Mouse (Mus musculus): ENCODE measurements around the gene Notch1. TPM values are rescaled to one million over a fixed set of nuclear protein-coding genes. Genes with fewer than 3 reads are reported as not detected.
A peak's percentile ranks its signal among the peaks of the same experiment; 100 is the strongest.

Notch1 gene
- total RNA-seq, 2 experiments from 2014 or later = 48.4 to 52.9 TPM

DNA sequence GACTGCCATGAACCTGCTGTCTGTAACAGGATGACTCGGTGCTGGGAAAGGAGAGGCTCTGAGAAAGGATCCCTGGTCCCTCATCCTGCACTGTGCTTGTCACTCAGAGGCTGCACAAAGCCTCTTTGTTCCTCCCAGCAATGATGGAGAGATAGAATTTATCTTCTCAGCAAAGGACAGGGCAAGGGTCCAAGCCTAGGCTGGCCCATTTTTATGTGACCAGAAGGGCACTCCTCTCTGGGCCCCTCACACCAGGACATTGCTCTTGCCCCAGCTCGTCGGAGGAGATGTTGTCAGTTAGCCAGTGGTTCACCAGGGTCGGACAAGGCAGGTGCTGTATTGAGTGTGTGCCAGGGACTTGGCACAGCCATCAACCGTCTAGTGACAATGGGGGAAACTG lies 16.8 kb upstream of the Notch1 start:
- DNase-seq (ENCODE audit: low spot score in 2 of 2) = peak in 1 of 2 experiments; percentile 30

GRCm38 (mm10) chr2:26531829-26532228 lies 15.4 kb upstream of the Notch1 start:
- DNase-seq (ENCODE audit: low spot score in 2 of 2) = no peak

DNA sequence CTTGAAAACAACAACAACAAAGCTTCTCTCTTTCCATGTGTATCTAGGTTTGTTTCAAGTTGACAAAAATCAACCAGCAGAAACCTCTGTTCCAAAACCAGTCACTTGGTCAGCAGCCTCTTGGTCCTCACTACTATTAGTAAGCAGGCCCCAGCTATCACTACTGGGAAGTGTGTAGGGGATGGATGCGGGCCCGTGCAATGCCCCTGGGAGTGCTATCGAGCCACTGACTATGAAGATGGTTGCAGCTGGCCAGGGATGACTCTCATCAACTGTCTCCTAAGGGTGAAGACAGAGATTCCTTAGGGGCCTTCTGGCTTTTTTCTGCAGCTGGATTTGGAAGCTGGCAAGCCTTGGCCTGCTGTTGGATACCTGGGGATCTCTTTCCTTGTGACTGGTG lies 13.4 kb upstream of the Notch1 start:
- DNase-seq (ENCODE audit: low spot score in 2 of 2) = no peak

DNA sequence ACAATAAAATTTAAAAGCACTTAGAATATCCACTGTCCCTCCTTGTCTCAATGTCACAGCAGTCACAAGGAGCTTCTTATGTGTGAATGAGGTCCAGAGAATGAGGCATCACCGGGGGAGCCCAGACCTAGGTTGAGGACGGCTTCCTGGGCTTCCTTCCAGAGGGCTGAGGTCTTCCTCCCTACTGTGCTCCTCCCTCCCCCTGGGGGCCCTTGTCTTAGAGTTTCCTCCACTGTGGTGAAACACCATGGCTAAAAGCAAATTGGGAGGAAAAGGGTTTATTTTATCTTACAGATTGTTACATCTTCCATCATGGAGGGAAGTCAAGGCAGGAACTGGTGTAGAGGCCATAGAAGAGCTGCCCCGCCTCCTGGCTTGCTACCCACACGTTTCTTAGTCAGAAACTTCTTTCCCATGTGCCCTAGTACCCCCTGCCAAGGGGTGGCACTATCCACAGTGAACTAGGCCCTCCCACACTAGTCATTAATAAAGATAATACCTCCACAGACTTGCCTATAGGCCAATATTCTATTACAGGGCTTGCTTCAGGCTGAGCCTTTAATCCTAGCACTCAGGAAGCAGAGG lies 12.8 kb upstream of the Notch1 start:
- no peak for DNase-seq (ENCODE audit: low spot score in 2 of 2)

DNA sequence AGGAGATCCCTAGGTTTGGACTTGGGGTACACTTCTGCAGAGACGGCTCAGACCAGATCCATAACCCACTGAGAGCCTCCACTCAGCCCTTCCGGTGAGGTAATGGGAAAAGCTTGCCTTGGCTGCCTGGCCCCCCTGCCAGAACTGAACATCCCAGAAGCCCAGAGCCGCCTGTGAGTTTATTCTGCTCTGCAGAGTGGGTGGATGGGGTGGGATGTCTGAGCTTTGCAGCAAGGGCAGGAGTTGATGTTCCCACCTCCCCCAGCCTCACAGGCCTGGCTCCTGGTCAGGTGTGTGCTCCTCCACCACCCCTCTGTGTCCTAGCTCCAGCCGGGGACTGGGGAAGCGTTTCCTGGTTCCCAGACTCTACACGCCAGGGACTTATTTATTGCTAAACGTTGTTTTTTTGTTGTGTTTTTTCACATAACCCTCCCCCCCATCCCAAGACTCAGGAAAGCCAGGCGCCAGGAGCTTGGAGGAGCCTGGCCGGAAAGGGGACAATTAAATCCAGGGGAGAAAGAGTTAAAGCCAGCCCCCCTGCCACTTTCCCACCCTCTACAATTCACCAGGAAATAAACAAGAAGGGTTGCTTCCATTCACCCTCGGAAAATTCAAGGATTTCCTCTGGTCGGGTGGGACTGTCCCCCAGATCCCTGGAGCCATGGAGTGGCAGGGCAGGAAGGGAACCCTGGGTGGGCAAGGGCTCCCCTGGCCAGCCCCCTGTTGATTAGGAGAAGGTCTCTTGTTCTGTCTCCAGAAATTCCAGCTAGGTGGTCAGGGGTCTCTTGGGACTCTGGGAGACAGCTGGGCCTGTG lies 10.2 kb upstream of the Notch1 start:
- no peak for DNase-seq (ENCODE audit: low spot score in 2 of 2)

DNA sequence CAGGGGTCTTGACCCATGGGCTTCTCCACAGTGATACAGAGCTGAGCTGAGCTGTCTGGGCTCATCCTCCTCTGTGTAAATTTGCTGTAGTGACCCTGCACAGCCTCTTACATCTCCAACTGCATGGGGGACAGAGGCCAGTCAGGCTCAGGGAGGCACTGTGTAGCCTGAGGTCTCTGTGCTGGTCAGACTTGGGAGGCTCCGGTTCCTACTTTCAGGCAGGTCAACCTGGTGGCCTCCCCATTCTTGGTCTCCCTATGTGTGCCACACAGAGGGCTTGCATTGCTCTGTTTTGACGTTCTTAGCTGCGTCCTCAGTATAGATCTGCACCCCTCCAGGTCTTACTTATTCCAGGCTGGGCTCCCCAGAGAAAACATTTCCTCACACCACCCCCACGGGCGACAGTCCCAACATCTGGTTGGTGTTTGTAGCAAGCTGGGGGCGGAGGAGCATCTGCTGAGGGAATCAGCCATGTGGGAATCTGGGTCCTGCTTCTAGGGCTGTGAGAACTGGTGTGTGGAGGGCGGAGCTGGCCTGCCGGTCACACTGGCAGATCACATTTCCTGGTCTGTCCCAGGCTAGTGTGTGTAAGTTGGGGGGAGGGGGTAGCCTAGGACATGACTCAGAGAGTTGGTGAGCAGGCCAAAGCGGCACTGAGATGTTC lies 9.0 kb upstream of the Notch1 start:
- DNase-seq (ENCODE audit: low spot score in 2 of 2) = peak in 1 of 2 experiments; percentile 74

- no peak for DNase-seq (ENCODE audit: low spot score in 2 of 2)
Measured at GRCm38 (mm10) chr2:26522327-26522726, 5.9 kb upstream of the Notch1 start.

- no peak for DNase-seq (ENCODE audit: low spot score in 2 of 2)
Measured at GRCm38 (mm10) chr2:26519753-26520152, 3.3 kb upstream of the Notch1 start.

GRCm38 (mm10) chr2:26516987-26517386 lies 524 bp upstream of the Notch1 start:
- no peak for DNase-seq (ENCODE audit: low spot score in 2 of 2)

DNA sequence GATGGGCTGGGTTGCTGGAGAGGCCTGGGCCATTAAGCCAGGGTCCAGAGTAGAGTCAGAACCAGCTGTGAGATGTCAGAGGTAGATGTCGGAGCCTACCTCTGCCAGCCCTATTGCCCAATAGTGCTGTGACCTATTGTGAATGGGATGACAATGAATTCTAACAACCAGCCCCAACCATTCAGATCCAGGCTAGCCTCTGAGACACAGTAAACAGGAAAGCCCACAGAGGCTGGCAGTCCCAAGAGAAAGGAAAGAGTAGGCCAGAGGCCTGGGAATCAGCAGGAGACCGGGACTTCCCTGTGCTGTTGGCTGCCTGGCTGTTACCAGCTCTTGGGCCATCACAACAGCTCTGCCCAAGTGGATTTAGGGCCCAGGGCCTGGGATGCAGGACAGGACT lies 1.1 kb downstream of the Notch1 start:
- no peak for DNase-seq (ENCODE audit: low spot score in 2 of 2)

DNA sequence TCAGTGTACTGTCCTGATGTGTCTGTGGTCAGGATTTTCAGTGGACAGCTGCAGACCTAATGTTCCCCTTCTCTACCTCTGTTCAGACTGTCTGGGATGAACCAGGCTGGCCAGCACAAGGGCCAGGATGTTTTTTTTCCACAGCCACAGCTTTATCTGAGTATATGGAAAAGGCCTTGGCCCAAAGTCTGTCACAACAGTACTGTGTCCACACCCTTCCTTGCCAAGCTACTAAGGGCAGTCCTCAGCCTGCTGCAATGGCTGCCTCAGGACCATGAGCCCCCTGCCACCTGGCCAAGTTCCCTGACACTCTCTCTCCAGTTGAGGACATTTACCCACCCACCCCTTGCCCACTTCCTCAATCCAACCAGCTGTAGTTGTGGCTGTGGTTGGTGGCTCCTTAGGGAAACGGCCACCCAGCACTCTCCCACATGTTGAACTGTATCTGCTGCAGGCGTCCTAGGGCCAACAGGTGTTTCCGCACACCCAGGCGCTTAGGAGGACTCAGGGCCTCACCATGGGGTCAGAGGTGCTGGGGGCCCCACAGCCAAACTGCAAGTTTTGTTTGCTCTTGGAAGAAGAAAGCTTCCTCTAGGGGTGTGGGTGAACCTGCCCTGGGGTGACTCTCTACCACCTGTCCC lies 3.2 kb downstream of the Notch1 start:
- DNase-seq (ENCODE audit: low spot score in 2 of 2) = no peak

DNA sequence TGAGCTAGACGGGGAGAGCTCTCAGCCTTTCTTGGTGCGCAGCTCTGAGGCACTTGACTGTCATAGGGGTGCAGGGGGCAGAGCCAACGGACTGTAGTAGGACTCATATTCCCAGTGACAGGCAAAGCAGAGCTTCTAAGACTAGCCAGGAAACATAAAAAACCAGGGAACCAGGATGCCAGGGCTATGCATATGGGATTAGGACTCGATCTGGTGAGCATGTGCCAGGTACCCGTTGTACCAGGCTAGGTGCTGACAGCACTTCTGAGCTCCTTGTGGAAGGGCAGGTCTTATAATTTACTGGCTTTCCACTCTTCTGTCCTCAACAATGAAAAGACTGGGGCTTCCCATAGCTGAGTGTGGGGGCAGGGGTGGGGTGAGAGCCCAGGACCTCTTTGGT lies 7.8 kb downstream of the Notch1 start:
- DNase-seq (ENCODE audit: low spot score in 2 of 2) = no peak

- DNase-seq (ENCODE audit: low spot score in 2 of 2) = no peak
Measured at GRCm38 (mm10) chr2:26507961-26508391, 8.5 kb downstream of the Notch1 start.

- peak in 1 of 2 experiments; percentile 63 for DNase-seq (ENCODE audit: low spot score in 2 of 2)
Measured at GRCm38 (mm10) chr2:26507481-26507886, 9.0 kb downstream of the Notch1 start.

DNA sequence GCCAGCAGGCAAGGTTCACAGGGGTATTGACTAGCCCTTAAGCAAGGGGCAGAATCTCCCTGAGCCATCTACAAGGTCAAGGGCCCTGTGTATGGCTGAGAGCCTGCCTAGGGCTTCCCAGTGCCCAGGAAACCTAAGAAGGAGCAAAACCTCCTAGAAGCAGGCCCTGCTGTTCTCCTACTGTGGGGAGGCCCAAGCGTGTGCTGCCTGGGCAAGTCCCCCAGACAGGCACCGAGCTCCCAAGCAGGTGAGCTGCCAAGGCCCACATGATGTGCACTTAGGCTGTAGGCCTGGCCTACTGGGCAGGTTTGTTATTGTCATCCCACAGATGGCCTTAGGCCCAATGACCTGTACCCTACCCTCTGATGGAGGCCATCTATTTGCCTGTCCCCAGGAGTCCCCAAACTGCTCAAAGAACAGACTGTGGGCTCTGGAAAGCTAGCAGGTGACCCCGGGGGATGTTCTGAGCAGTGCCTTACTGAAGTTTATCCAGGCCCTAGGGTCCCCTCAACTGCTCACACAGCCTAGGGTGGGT lies 9.7 kb downstream of the Notch1 start:
- DNase-seq (ENCODE audit: low spot score in 2 of 2) = no peak

- DNase-seq (ENCODE audit: low spot score in 2 of 2) = no peak
Measured at GRCm38 (mm10) chr2:26504772-26505480, 11.5 kb downstream of the Notch1 start.

DNA sequence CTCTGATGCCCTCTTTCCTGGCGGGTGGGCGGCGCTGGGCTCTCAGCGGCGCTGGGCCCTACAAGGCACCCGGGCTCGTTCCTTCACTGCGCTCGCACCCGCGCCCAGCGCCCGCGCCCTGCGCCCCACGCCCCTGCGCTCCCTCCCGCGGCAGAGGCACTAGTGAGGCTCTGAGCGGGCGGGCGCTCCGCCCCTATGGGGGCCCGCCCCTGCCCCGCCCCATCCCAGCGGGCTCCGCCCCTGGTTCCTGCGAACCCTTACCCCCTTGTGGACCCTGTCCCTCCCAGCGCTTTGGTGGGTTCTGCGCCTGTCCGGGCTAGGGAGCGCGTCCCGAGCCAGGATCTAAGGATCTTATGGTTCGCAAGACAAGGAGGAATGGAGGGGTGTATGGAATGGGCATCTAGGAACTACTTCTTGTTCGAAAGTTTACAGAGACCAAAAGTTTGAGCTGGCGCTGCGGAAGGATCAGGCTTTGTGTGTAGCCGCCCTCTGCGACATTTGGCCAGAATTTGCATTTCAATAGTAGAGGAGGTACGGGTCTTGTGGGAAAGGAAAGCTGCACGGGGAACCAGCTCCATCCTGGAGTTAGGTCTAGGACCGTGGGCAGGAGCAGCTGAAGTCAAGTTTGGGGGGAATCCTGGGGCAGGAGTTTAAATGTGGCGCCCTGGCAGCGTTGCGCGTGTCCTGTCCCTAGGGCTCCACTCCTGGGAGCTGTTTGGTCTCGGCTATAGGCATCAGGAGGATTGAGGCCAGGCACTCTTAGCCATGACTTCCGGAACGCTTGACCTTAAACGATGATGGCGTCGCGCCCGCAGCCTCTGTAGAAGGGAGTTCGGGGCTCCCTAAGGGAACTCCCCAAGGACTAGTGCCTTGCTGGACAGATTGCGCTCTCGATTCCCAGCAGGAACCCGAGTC lies 12.5 kb downstream of the Notch1 start:
- DNase-seq (ENCODE audit: low spot score in 2 of 2) = peak; percentile 71 to 82

DNA sequence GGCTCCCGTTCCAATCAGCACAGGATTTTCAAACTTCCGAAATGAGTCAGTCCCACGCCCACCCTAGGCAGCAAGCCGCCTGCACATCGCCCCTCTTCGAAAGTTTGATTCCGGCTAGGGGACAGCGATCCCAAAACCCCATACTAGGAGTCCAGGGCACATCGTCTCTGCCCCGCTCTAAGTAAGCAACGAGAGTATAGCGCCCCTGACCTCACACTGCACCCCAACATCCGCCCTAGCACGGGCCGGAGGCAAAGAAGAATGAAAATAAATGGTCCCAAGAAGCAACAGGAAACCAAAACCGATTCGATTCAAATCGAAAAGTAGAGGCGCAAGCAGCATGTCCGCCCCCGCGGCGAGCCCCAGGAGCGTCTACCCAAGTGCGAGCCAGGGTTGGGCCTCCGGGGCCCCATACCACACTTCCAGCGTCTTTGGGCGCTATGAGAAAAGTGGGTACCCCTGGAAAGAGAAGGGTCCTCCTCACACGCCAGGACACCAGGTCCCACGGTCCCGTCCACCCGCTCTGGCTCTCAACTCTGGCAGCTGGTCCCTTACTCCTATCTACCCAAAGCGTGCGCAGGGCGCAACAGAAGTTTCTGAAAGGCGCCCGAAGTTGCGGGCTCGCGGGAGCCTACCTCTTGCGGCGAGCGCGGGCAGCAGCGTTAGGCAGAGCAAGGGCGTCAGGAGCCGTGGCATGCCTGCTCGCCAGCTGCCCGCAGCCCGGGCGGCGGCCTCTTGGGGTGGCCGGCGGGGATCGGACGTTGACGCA lies 13.4 kb downstream of the Notch1 start:
- DNase-seq (ENCODE audit: low spot score in 2 of 2) = no peak

- DNase-seq (ENCODE audit: low spot score in 2 of 2) = peak in 1 of 2 experiments; percentile 71
Measured at GRCm38 (mm10) chr2:26502299-26502862, 14.1 kb downstream of the Notch1 start.
